Mouse (Mus musculus) embryonic facial prominence, embryonic 10.5 days (tissue): ENCODE data around the gene Clic6. TPM values are rescaled to one million over a fixed set of nuclear protein-coding genes. Genes with fewer than 3 reads are reported as not detected.

Experiments used
- DNase-seq: peaks from one replicate; pipeline ENCODE4 v3.0.0-alpha.2; 2017; ENCODE audit warnings: low spot score
- H3K27ac ChIP-seq: fragments of 300-500 bp; sonication (generic); replicated peaks from 2 replicates; pipeline ENCODE4 v1.5.1; 2016; ENCODE audit warnings: mild to moderate bottlenecking
- H3K27me3 ChIP-seq: fragments of 300-500 bp; sonication (generic); replicated peaks from 2 replicates; pipeline ENCODE4 v1.6.1; 2016; ENCODE audit warnings: low read depth, mild to moderate bottlenecking; ENCODE audit not compliant: poor library complexity, severe bottlenecking
- H3K36me3 ChIP-seq: fragments of 300-500 bp; sonication (generic); replicated peaks from 2 replicates; pipeline ENCODE4 v1.6.1; 2016; ENCODE audit warnings: mild to moderate bottlenecking, moderate library complexity
- H3K4me1 ChIP-seq: fragments of 300-500 bp; sonication (generic); 2 replicates; pipeline ENCODE4 v1.6.1; 2016
- H3K4me3 ChIP-seq: fragments of 300-500 bp; sonication (generic); 2 replicates; pipeline ENCODE4 v1.5.1; 2016; ENCODE audit warnings: mild to moderate bottlenecking, moderate library complexity
- H3K9me3 ChIP-seq: fragments of 300-500 bp; sonication (generic); 2 replicates; pipeline ENCODE4 v1.6.1; 2016; ENCODE audit warnings: mild to moderate bottlenecking
- WGBS: fragments of 180-500 bp; shearing (Covaris S2); methylation state at CpG from one replicate; pipeline ENCODE4 v1.1.7; 2016; 5-methylcytosine and 5-hydroxymethylcytosine counted together
- polyA plus RNA-seq: library from polyadenylated mRNA; unstranded; fragments of >200 nt; fragmentation: Nextera tagmentation; extraction: Ambion mirVana; gene quantifications from 2 replicates; pipeline ENCODE4 v1.2.1, GENCODE M21; 2016

Clic6 gene
- polyA plus RNA-seq, 1 experiment from 2014 or later: 5.6 TPM

- Histone ChIP-seq H3K4me1 (peaks cover 20% of the 10 kb centered on the region), H3K9me3 (no peaks in the 10 kb centered on the region), H3K36me3 (no peaks in the 10 kb centered on the region), H3K27ac (no peak overlapping the region), H3K4me3 (no peak overlapping the region), H3K27me3 (0 out of 2 replicates have a peak, but pooled peaks cover 5% of the 10 kb centered on the region)
- no peak for DNase-seq
- WGBS: 73% methylated on average over 10 of the region's 10 CpGs
These were observed 95.4 kb downstream of the Clic6 start for GRCm38 (mm10) chr16:92580981-92581380.

- no peak for DNase-seq
- 90% methylated on average over 10 of the region's 10 CpGs for WGBS
- H3K27me3 ChIP-seq: 0 out of 2 replicates have a peak, but pooled peaks cover 5% of the 10 kb centered on the region
- peaks cover 17% of the 10 kb centered on the region for H3K4me1 ChIP-seq
- H3K4me3 ChIP-seq: no peak overlapping the region
- H3K9me3 ChIP-seq: no peaks in the 10 kb centered on the region
- H3K27ac ChIP-seq: no peak overlapping the region; the same call in 1 of the 2 replicates
- H3K36me3 ChIP-seq: no peaks in the 10 kb centered on the region
These were observed 96.2 kb downstream of the Clic6 start for GRCm38 (mm10) chr16:92581767-92582166.

GRCm38 (mm10) chr16:92587836-92588235, 102.3 kb downstream of the Clic6 start:
- no peaks in the 10 kb centered on the region for H3K9me3 ChIP-seq
- H3K4me3 ChIP-seq: no peak overlapping the region
- H3K27me3 ChIP-seq: 0 out of 2 replicates have a peak, but pooled peaks cover 5% of the 10 kb centered on the region
- H3K36me3 ChIP-seq: no peaks in the 10 kb centered on the region
- no peak for DNase-seq
- no peak overlapping the region for H3K27ac ChIP-seq
- H3K4me1 ChIP-seq: peaks cover 8% of the 10 kb centered on the region; the same call in 1 of the 2 replicates
- 84% methylated on average over 4 of the region's 4 CpGs for WGBS

Other genes starting within 250 kb of the Clic6 start
- gene Kcne2, start 193.3 kb upstream of the Clic6 start, polyA plus RNA-seq: 0.38 and 0.47 TPM in 2 replicates
- gene Smim11, start 184.4 kb upstream of the Clic6 start, polyA plus RNA-seq: 122 and 125 TPM in 2 replicates
- not detected in 2 replicates for gene Fam243, start 164.3 kb upstream of the Clic6 start, polyA plus RNA-seq
- gene Kcne1, start 126.3 kb upstream of the Clic6 start, polyA plus RNA-seq: 0.29 and 1.1 TPM in 2 replicates
- 32.8 and 38.2 TPM in 2 replicates for gene Rcan1, start 14.9 kb upstream of the Clic6 start, polyA plus RNA-seq